Comparison of ENCODE assay signal across 10 mouse cellular contexts in the genomic region with DNA sequence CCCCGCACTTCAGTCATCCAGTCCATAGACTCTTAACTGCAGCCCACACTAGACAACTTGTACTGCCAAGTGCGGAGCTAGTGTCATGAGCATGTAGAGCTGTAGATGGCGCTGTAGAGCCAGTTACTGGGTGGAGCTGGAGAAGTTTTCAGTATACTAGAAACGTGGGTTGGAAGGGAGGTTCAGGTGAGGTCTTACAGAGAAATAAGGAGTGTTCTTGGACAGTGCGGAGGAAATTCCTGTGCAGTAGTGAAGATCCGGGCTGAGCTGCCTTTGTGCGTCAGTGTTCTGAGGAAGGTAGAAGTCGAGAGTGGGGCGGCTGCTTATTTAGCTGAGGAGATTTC. TPM values are rescaled to one million over a fixed set of nuclear protein-coding genes. Genes with fewer than 3 reads are reported as not detected.
A peak's percentile ranks its signal among the peaks of the same experiment; 100 is the strongest.
DNase-seq lines count a peak whose midpoint lies in the region; TF ChIP-seq lines count a peak whose summit lies in the region.
"Had no signal": no experiment of that assay in that cellular context is flagged by ENCODE, and none has a peak within 500 bp of the region (broad histone marks: within the 10 kb centered on the region; RNA-seq: fewer than 3 reads in every experiment).

No protein-coding gene starts in this region.

- peaks cover 4% of the 10 kb centered on the region for H3K4me1 ChIP-seq in heart, adult 2 months (ENCODE audit: control insufficient read depth, insufficient read depth, low read length)
- peaks cover 3 to 19% of the 10 kb centered on the region in 2 experiments for H3K4me1 ChIP-seq in ES-E14 (ENCODE audit: control insufficient read depth in 2 of 2, insufficient read depth in 2 of 2, low read length in 2 of 2, poor library complexity in 1 of 2)

- H3K27me3 ChIP-seq in heart, adult 2 months (ENCODE audit: control insufficient read depth, insufficient read depth, low read length), result peaks cover 2% of the 10 kb centered on the region; the same call in 1 of the 2 replicates

- no peak for TF ChIP-seq POLR2A in heart, adult 2 months (IDR thresholded peaks at IDR 0.05; ENCODE audit: insufficient read depth, low read depth, low read length)

- H3K27ac ChIP-seq in heart, adult 2 months, result no peak overlapping the region
- H3K27ac ChIP-seq in ES-E14 (ENCODE audit: insufficient read depth, low read depth, low read length, poor library complexity, severe bottlenecking), result no peak overlapping the region

- DNase-seq in heart, adult 2 months, result peak; percentile 31 to 43
- DNase-seq in heart, postnatal 25 days (ENCODE audit: low spot score), result no peak
- DNase-seq in ES-E14 (ENCODE audit: low read depth, low spot score), result peak; percentile 83
- DNase-seq in c-Kit-positive CD71-negative TER-119-negative erythroid progenitor cells, embryonic 14.5 days (ENCODE audit: low read depth), result peak; percentile 74
- peak; percentile 42 to 63 for DNase-seq in heart, postnatal 14 days
- DNase-seq in liver, result peak; percentile 75
- peak; percentile 70 for DNase-seq in ovary, postnatal 36 days (ENCODE audit: low spot score)
- DNase-seq in yolk sac, embryonic 10.5 days (ENCODE audit: low spot score), result peak; percentile 79

- no peaks in the 10 kb centered on the region for H3K9me3 ChIP-seq in ES-E14 (ENCODE audit: control insufficient read depth, insufficient read depth, low read depth, low read length)

- WGBS in heart, adult 2 months, result 45% methylated on average over 9 of the region's 9 CpGs

- H3K36me3 ChIP-seq in heart, adult 2 months (ENCODE audit: control insufficient read depth, insufficient read depth, low read length), result no peaks in the 10 kb centered on the region
- no peaks in the 10 kb centered on the region for H3K36me3 ChIP-seq in ES-E14 (ENCODE audit: control insufficient read depth, insufficient read depth, low read length, poor library complexity, severe bottlenecking)

- intact Hi-C loops in heart, adult 2 months (cut with DNase I), result no loop called here
- intact Hi-C loops in heart, postnatal 25 days (cut with DNase I), result no loop called here
- intact Hi-C loops in heart, postnatal 14 days (cut with DNase I), result no loop called here

- H3K9ac ChIP-seq in heart, adult 2 months (ENCODE audit: low read depth, low read length), result no peak overlapping the region
- H3K9ac ChIP-seq in ES-E14 (ENCODE audit: insufficient read depth, low read depth, low read length, poor library complexity, severe bottlenecking), result no peak overlapping the region

- H3K4me3 ChIP-seq in heart, adult 2 months, result no peak overlapping the region
- no peak overlapping the region for H3K4me3 ChIP-seq in ES-E14 (ENCODE audit: insufficient read depth in 1 of 2, low read depth in 1 of 2, low read length in 2 of 2, poor library complexity in 1 of 2, severe bottlenecking in 1 of 2)
- H3K4me3 ChIP-seq: erythroblast, embryonic 14.5 days; myocyte had no signal

- in situ Hi-C loops in ES-E14 (cut with MboI; ENCODE audit: low sequenced_read_pairs in 2 of 2, unreplicated experiment in 2 of 2), result no loop called here

- no peak for TF ChIP-seq EP300 in heart, adult 2 months (IDR thresholded peaks at IDR 0.05; ENCODE audit: insufficient read depth, low read depth, low read length)

- peak; percentile 63 for TF ChIP-seq CTCF in heart, adult 2 months (IDR thresholded peaks at IDR 0.05)

- H3K79me2 ChIP-seq in heart, adult 2 months (replicated peaks; ENCODE audit: control insufficient read depth, insufficient read depth, low read length), result no peaks in the 10 kb centered on the region

TF ChIP-seq in ES-E14, 5 proteins besides CTCF, POLR2A, EP300 and RAD21:
- TF ChIP-seq HCFC1 (IDR thresholded peaks at IDR 0.05; ENCODE audit: borderline replicate concordance, insufficient read depth, low read length), result no peak
- peak; percentile 45; the same call in 1 of the 2 replicates for TF ChIP-seq ZC3H11A (IDR thresholded peaks at IDR 0.05; ENCODE audit: borderline replicate concordance, low read depth, low read length)
- TF ChIP-seq MAFK (IDR thresholded peaks at IDR 0.05; ENCODE audit: insufficient read depth, low read depth, low read length), result no peak
- TF ChIP-seq ZNF384 (IDR thresholded peaks at IDR 0.05; ENCODE audit: low read depth, low read length), result no peak
TF ChIP-seq in ES-E14: peak in this region for 1.

RNA-seq across cellular contexts. Expression of gene Vstm5, which starts 2.7 kb away (rescaled TPM):
- total RNA-seq in heart, adult 2 months (2021), result under 1 TPM; 0.23 to 0.32 TPM
- 0.31 and 0.59 TPM in 2 replicates for polyA plus RNA-seq in heart, adult 2 months (2012; rRNA removed)
- under 1 TPM; 0.21 to 0.59 TPM for total RNA-seq in heart, postnatal 25 days (2021)
- 2.9 and 4.3 TPM in 2 replicates for total RNA-seq in ES-E14 (2012; rRNA removed)
- under 1 TPM; 0.56 to 0.57 TPM for total RNA-seq in heart, postnatal 14 days (2021)
- polyA plus RNA-seq: erythroblast, embryonic 14.5 days; myocyte had no signal

RNA-seq across cellular contexts. Expression of gene Med17, which starts 38.2 kb away (rescaled TPM):
- total RNA-seq in heart, adult 2 months (2021), result 10 to 100 TPM; 14.3 to 14.6 TPM
- polyA plus RNA-seq in heart, adult 2 months (2012; rRNA removed), result 10.3 and 13.6 TPM in 2 replicates
- 10 to 100 TPM; 15.1 to 15.7 TPM for total RNA-seq in heart, postnatal 25 days (2021)
- total RNA-seq in ES-E14 (2012; rRNA removed), result 37.2 and 51.5 TPM in 2 replicates
- total RNA-seq in heart, postnatal 14 days (2021), result 10 to 100 TPM; 16.4 to 17.5 TPM
